Mouse (Mus musculus): ENCODE results near the gene Nt5c3. TPM values are rescaled to one million over a fixed set of nuclear protein-coding genes. Genes with fewer than 3 reads are reported as not detected.

Nt5c3 gene
- polyA plus RNA-seq, 1 experiment from 2014 or later: 174 TPM

DNA sequence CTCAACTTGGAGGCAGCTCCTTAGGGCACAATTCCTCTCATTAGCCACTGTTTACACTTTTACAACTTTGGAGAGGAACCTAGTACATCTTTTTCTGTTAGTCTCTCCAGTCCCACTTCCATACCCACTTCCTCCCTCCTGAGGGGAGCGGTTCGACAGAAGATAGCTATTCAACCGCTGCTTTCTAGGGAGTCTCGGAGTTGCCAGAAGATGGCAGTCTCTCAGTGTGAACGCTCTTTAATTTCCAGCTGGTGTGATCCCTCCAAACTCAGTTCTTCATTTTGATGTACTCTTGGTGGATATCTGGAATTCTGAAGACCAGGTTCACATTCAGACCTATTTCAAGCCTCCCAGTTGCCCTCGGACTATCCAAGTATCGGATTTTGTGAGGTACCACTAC is 73.4 kb downstream of the Nt5c3 start:
- 71% methylated on average over 7 of the region's 7 CpGs for WGBS
- Histone ChIP-seq H3K9ac (no peak overlapping the region), H3K9me3 (ENCODE audit: control insufficient read depth, low read length) (no peaks in the 10 kb centered on the region), H3K27ac (no peak overlapping the region), H3K4me1 (replicated peaks; ENCODE audit: control insufficient read depth, insufficient read depth, low read length) (no peaks in the 10 kb centered on the region), H3K4me2 (replicated peaks) (no peak overlapping the region), H3K4me3 (replicated peaks; ENCODE audit: low read length) (no peak overlapping the region), H3K36me3 (replicated peaks; ENCODE audit: control insufficient read depth, insufficient read depth) (no peaks in the 10 kb centered on the region), H3K27me3 (ENCODE audit: control insufficient read depth, insufficient read depth, low read length) (no peaks in the 10 kb centered on the region)
- no peak for DNase-seq (ENCODE audit: low spot score)
- no peak for ATAC-seq (ENCODE audit: low FRiP score)

DNA sequence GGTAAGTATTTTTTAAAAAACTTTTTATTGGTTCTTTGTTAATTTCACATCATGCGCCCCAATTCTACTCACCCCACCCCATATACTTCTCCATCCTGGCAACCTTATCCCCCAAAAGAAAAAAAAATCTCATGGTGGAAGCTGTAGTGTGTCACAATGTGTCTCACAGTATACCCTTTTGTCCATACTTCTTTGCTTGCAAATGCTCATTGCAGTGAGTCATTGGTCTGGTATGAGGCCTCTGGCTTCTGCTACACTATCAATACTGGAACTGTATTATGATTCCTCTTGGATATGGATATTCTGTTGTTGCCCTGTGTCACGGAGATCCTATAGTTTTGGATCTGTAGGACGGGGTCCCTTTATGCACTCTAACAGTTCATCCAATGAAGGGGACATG is 74.8 kb downstream of the Nt5c3 start:
- Histone ChIP-seq H3K4me3 (replicated peaks; ENCODE audit: low read length) (no peak overlapping the region), H3K27ac (no peak overlapping the region), H3K9ac (no peak overlapping the region), H3K9me3 (ENCODE audit: control insufficient read depth, low read length) (no peaks in the 10 kb centered on the region), H3K4me2 (replicated peaks) (no peak overlapping the region), H3K36me3 (replicated peaks; ENCODE audit: control insufficient read depth, insufficient read depth) (no peaks in the 10 kb centered on the region), H3K4me1 (replicated peaks; ENCODE audit: control insufficient read depth, insufficient read depth, low read length) (no peaks in the 10 kb centered on the region), H3K27me3 (ENCODE audit: control insufficient read depth, insufficient read depth, low read length) (no peaks in the 10 kb centered on the region)
- ATAC-seq (ENCODE audit: low FRiP score) (no peak), DNase-seq (ENCODE audit: low spot score) (no peak)
- WGBS: 92% methylated on average over 3 of the region's 3 CpGs

DNA sequence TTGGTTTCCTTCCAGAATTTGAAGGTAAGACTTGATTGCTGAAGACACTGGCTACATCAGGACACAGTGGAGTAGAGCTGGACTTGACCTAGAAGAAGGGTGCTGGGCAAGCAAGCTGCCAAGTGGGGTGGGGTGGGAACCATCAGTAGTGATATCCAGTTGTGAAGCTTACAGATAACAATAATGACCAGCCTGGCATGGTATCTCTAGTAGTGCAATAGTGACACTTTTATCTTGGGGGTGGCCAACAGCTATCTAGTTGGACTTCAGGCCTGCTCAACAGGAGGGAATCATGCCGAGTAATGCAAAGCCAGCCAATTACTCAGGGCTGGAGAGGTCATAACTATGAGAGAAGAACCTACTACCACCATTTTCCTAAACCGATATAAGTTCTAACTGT is 79.4 kb downstream of the Nt5c3 start:
- Histone ChIP-seq H3K9me3 (ENCODE audit: control insufficient read depth, low read length) (no peaks in the 10 kb centered on the region), H3K27me3 (ENCODE audit: control insufficient read depth, insufficient read depth, low read length) (no peaks in the 10 kb centered on the region), H3K4me1 (replicated peaks; ENCODE audit: control insufficient read depth, insufficient read depth, low read length) (no peaks in the 10 kb centered on the region), H3K9ac (no peak overlapping the region), H3K36me3 (replicated peaks; ENCODE audit: control insufficient read depth, insufficient read depth) (no peaks in the 10 kb centered on the region), H3K4me2 (replicated peaks) (no peak overlapping the region), H3K4me3 (replicated peaks; ENCODE audit: low read length) (no peak overlapping the region), H3K27ac (no peak overlapping the region)
- ATAC-seq (ENCODE audit: low FRiP score) (no peak), DNase-seq (ENCODE audit: low spot score) (no peak)
- WGBS: 96% methylated on average over 2 of the region's 2 CpGs

DNA sequence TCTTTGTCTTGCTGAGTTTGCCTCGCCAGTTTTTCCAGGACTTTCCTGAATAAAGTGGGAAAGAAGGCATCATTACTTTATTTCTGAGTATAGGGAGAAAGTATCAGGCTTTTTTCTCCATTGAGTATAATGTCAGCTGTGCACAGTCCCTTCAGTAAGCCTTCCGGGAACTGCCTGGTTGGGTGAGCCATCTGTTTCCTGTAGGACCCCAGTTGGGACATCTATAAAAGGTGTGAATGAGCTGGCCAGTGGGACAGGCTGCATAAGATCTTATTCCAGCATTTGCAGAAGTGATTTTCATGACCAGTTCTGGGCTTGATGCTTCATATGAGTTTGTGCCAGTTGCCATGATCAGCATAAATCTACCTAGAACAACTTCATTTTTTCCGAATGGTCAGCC is 80.5 kb downstream of the Nt5c3 start:
- H3K36me3 ChIP-seq (replicated peaks; ENCODE audit: control insufficient read depth, insufficient read depth): no peaks in the 10 kb centered on the region
- 93% methylated on average over 3 of the region's 3 CpGs for WGBS
- H3K27me3 ChIP-seq (ENCODE audit: control insufficient read depth, insufficient read depth, low read length): no peaks in the 10 kb centered on the region
- no peaks in the 10 kb centered on the region for H3K9me3 ChIP-seq (ENCODE audit: control insufficient read depth, low read length)
- ATAC-seq (ENCODE audit: low FRiP score) (no peak), DNase-seq (ENCODE audit: low spot score) (no peak)
- H3K4me3 ChIP-seq (replicated peaks; ENCODE audit: low read length): no peak overlapping the region
- no peak overlapping the region for H3K27ac ChIP-seq
- no peak overlapping the region for H3K9ac ChIP-seq
- no peak overlapping the region for H3K4me2 ChIP-seq (replicated peaks)
- no peaks in the 10 kb centered on the region for H3K4me1 ChIP-seq (replicated peaks; ENCODE audit: control insufficient read depth, insufficient read depth, low read length)

DNA sequence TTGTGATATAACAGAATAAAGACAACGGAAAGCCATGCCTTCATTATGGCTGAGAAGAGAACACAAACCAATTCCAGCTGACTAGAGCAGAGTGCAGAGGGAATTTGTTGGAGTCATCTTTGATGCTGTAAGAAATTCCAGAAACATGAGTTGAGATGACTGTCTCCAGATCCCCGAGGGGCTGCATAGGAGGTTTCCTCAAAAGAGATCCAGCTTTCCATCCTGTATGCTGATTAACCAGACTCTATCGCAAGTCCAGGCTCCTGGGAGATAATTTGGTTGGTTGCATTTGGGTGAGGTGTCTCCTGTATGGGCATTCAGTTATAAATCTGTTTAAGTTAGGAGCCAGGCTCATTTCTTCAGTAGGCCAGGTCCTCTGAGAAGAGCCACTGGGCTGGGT is 86.1 kb downstream of the Nt5c3 start:
- Histone ChIP-seq H3K27ac (no peak overlapping the region), H3K4me3 (replicated peaks; ENCODE audit: low read length) (no peak overlapping the region), H3K9ac (no peak overlapping the region), H3K27me3 (ENCODE audit: control insufficient read depth, insufficient read depth, low read length) (no peaks in the 10 kb centered on the region), H3K36me3 (replicated peaks; ENCODE audit: control insufficient read depth, insufficient read depth) (no peaks in the 10 kb centered on the region), H3K4me1 (replicated peaks; ENCODE audit: control insufficient read depth, insufficient read depth, low read length) (no peaks in the 10 kb centered on the region), H3K9me3 (ENCODE audit: control insufficient read depth, low read length) (no peaks in the 10 kb centered on the region), H3K4me2 (replicated peaks) (no peak overlapping the region)
- WGBS: 94% methylated on average over 3 of the region's 3 CpGs
- DNase-seq (ENCODE audit: low spot score) (no peak), ATAC-seq (ENCODE audit: low FRiP score) (no peak)

DNA sequence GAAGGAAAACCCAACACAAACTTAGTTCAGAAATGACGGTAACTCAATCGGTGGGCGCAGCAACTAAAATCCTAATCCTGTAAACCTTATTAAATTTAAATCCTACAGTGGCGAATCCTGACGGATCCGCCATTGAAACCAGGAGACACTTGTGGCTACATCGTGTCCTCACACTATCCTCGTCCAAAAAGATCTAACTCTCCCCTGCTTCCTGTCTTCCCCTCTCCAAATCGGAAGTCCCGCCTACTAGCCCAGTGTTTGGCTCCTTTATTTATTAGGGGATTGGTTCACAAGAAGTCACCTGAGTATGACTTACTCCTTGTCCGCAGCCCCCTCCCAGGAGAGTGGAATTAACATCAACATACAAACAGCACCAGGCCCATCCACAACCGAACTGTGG is 86.6 kb downstream of the Nt5c3 start:
- ATAC-seq (ENCODE audit: low FRiP score) (no peak), DNase-seq (ENCODE audit: low spot score) (no peak)
- Histone ChIP-seq H3K9me3 (ENCODE audit: control insufficient read depth, low read length) (no peaks in the 10 kb centered on the region), H3K4me3 (replicated peaks; ENCODE audit: low read length) (no peak overlapping the region), H3K36me3 (replicated peaks; ENCODE audit: control insufficient read depth, insufficient read depth) (no peaks in the 10 kb centered on the region), H3K27me3 (ENCODE audit: control insufficient read depth, insufficient read depth, low read length) (no peaks in the 10 kb centered on the region), H3K27ac (no peak overlapping the region), H3K9ac (no peak overlapping the region), H3K4me1 (replicated peaks; ENCODE audit: control insufficient read depth, insufficient read depth, low read length) (peaks cover 4% of the 10 kb centered on the region; the same call in 1 of the 2 replicates), H3K4me2 (replicated peaks) (no peak overlapping the region)
- WGBS: 95% methylated on average over 12 of the region's 12 CpGs

DNA sequence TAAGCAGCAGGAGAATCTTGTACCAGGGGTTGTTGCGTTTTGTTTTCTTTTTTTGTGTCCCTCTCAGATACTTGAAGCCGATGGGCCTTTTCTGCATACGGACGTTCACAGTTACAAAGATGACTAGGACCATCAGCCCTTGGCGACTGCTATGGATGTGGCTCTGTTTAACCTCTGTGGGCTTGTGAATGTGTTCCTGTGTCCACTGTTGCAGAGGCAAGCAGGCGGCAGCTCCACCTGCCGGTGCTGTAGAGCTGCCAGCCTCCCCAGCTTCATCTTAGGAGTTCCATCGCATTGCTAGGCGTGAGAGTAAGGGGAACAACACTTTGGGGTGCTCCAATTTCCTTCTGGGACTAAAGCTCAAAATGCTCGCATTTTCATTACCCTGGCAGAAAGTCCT is 88.2 kb downstream of the Nt5c3 start:
- no peaks in the 10 kb centered on the region for H3K36me3 ChIP-seq (replicated peaks; ENCODE audit: control insufficient read depth, insufficient read depth)
- H3K4me1 ChIP-seq (replicated peaks; ENCODE audit: control insufficient read depth, insufficient read depth, low read length): peaks cover 5% of the 10 kb centered on the region; the same call in 1 of the 2 replicates
- no peak overlapping the region for H3K4me3 ChIP-seq (replicated peaks; ENCODE audit: low read length)
- H3K27ac ChIP-seq: no peak overlapping the region
- no peaks in the 10 kb centered on the region for H3K9me3 ChIP-seq (ENCODE audit: control insufficient read depth, low read length)
- no peak for DNase-seq (ENCODE audit: low spot score)
- H3K27me3 ChIP-seq (ENCODE audit: control insufficient read depth, insufficient read depth, low read length): no peaks in the 10 kb centered on the region
- no peak overlapping the region for H3K9ac ChIP-seq
- ATAC-seq (ENCODE audit: low FRiP score): no peak
- 90% methylated on average over 10 of the region's 10 CpGs for WGBS
- H3K4me2 ChIP-seq (replicated peaks): no peak overlapping the region

DNA sequence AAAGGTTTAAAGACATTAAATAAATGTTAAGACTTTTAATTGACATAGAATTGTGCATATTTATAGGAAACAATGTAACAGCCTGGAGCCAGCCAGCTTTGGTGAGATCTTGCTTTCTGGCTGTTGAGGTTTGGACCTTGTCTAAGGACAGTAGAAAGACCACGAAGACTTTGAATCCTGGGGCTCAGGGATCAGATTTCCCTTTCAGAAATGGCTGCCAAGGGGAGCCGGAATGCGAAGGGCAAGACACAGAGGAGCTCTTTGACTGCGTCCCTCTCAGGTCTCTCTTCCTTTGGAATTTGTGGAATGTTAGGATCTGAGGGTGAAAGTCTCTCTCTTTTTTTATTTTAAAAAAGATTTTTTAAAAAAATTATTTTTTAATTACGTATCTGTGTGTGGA is 89.0 kb downstream of the Nt5c3 start:
- peaks cover 5% of the 10 kb centered on the region; the same call in 1 of the 2 replicates for H3K4me1 ChIP-seq (replicated peaks; ENCODE audit: control insufficient read depth, insufficient read depth, low read length)
- H3K27ac ChIP-seq: no peak overlapping the region
- DNase-seq (ENCODE audit: low spot score) (no peak), ATAC-seq (ENCODE audit: low FRiP score) (no peak)
- H3K4me2 ChIP-seq (replicated peaks): no peak overlapping the region
- no peak overlapping the region for H3K4me3 ChIP-seq (replicated peaks; ENCODE audit: low read length)
- no peaks in the 10 kb centered on the region for H3K9me3 ChIP-seq (ENCODE audit: control insufficient read depth, low read length)
- no peak overlapping the region for H3K9ac ChIP-seq
- no peaks in the 10 kb centered on the region for H3K36me3 ChIP-seq (replicated peaks; ENCODE audit: control insufficient read depth, insufficient read depth)
- WGBS: 57% methylated on average over 5 of the region's 5 CpGs
- H3K27me3 ChIP-seq (ENCODE audit: control insufficient read depth, insufficient read depth, low read length): no peaks in the 10 kb centered on the region

DNA sequence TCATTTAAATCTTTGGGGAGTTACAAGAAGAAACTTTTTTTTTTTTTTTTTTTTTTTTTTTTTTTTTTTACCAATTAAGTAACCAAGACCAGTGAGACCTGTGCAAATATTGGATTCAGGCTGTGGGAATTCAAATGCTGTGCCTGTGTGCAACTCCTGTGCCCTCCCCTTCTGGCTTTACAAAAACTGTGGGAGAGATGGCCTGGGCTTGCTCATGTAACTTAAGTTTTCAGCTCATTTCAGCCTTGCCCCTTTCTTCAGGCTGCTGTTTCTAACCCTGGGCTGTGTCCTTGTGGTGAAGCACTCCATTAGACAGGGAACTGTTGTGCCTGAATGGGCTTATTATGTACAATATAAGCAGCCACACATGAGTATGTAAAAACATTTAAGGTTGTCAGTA is 90.9 kb downstream of the Nt5c3 start:
- Histone ChIP-seq H3K27me3 (ENCODE audit: control insufficient read depth, insufficient read depth, low read length) (no peaks in the 10 kb centered on the region), H3K4me2 (replicated peaks) (peak overlapping the region; percentile 78), H3K9ac (no peak overlapping the region), H3K27ac (no peak overlapping the region), H3K4me1 (replicated peaks; ENCODE audit: control insufficient read depth, insufficient read depth, low read length) (peaks cover 5% of the 10 kb centered on the region; the same call in 1 of the 2 replicates), H3K36me3 (replicated peaks; ENCODE audit: control insufficient read depth, insufficient read depth) (no peaks in the 10 kb centered on the region), H3K4me3 (replicated peaks; ENCODE audit: low read length) (peak overlapping the region; percentile 58), H3K9me3 (ENCODE audit: control insufficient read depth, low read length) (no peaks in the 10 kb centered on the region)
- DNase-seq (ENCODE audit: low spot score) (no peak), ATAC-seq (ENCODE audit: low FRiP score) (no peak)

DNA sequence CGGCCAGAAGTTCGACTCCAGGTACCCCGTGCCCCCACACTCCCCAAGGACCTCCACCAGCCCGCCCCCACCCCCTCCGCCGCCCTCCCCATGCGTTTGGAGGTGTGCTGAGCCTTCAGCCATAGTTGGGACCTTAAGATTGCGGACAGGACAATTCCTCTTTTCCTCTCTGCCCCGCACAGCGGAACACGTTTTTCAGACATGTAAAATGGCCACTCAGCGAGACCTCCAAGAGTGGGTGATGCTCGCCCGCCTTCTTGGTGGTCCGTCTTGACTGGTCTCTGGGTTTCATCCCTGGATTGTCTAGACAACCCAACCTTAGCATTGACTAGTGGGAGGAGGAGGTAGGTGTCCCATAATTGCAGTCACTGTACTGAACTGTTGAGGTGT is 91.3 kb downstream of the Nt5c3 start:
- Histone ChIP-seq H3K27me3 (ENCODE audit: control insufficient read depth, insufficient read depth, low read length) (no peaks in the 10 kb centered on the region), H3K27ac (no peak overlapping the region), H3K4me3 (replicated peaks; ENCODE audit: low read length) (peak overlapping the region; percentile 58), H3K9ac (peak overlapping the region; percentile 53), H3K9me3 (ENCODE audit: control insufficient read depth, low read length) (no peaks in the 10 kb centered on the region), H3K4me1 (replicated peaks; ENCODE audit: control insufficient read depth, insufficient read depth, low read length) (peaks cover 5% of the 10 kb centered on the region; the same call in 1 of the 2 replicates), H3K36me3 (replicated peaks; ENCODE audit: control insufficient read depth, insufficient read depth) (no peaks in the 10 kb centered on the region), H3K4me2 (replicated peaks) (peak overlapping the region; percentile 78)
- ATAC-seq (ENCODE audit: low FRiP score) (no peak; the same call in 1 of the 2 replicates), DNase-seq (ENCODE audit: low spot score) (no peak)
- 6% methylated on average over 15 of the region's 15 CpGs for WGBS
